Mouse (Mus musculus): ENCODE results near the gene Matn3. TPM values are rescaled to one million over a fixed set of nuclear protein-coding genes. Genes with fewer than 3 reads are reported as not detected.

Gene Matn3
- total RNA-seq, 1 experiment from 2014 or later = not detected

GRCm38 (mm10) chr12:9007146-9007545 lies 59.4 kb downstream of the Matn3 start:
- no peak for ATAC-seq (replicated peaks; ENCODE audit: insufficient number of reproducible peaks, low FRiP score, low TSS enrichment, poor library complexity, severe bottlenecking)

GRCm38 (mm10) chr12:9007811-9008210 lies 60.1 kb downstream of the Matn3 start:
- no peak for ATAC-seq (replicated peaks; ENCODE audit: insufficient number of reproducible peaks, low FRiP score, low TSS enrichment, poor library complexity, severe bottlenecking)

GRCm38 (mm10) chr12:9010311-9010710 lies 62.6 kb downstream of the Matn3 start:
- ATAC-seq (replicated peaks; ENCODE audit: insufficient number of reproducible peaks, low FRiP score, low TSS enrichment, poor library complexity, severe bottlenecking) = no peak

- ATAC-seq (replicated peaks; ENCODE audit: insufficient number of reproducible peaks, low FRiP score, low TSS enrichment, poor library complexity, severe bottlenecking) = no peak
Measured at GRCm38 (mm10) chr12:9016376-9016775, 68.6 kb downstream of the Matn3 start.

- ATAC-seq (replicated peaks; ENCODE audit: insufficient number of reproducible peaks, low FRiP score, low TSS enrichment, poor library complexity, severe bottlenecking) = no peak
Measured at GRCm38 (mm10) chr12:9020431-9020830, 72.7 kb downstream of the Matn3 start.

- ATAC-seq (replicated peaks; ENCODE audit: insufficient number of reproducible peaks, low FRiP score, low TSS enrichment, poor library complexity, severe bottlenecking) = no peak
Measured at GRCm38 (mm10) chr12:9020986-9021385, 73.3 kb downstream of the Matn3 start.

Other genes starting within 250 kb of the Matn3 start
- 4.6 to 7.4 TPM (median 5.4 TPM) in 3 replicates for gene Sdc1, start 176.6 kb upstream of the Matn3 start, total RNA-seq (2017)
- 314 to 883 TPM (median 672 TPM) in 3 replicates for gene Laptm4a, start 26.3 kb upstream of the Matn3 start, total RNA-seq (2017)
- gene Wdr35, start 26.0 kb downstream of the Matn3 start, total RNA-seq (2017) = 0.67 to 1.3 TPM (median 1.2 TPM) in 3 replicates
- 8.6 to 16.4 TPM (median 15.7 TPM) in 3 replicates for gene Ttc32, start 82.1 kb downstream of the Matn3 start, total RNA-seq (2017)